Mouse (Mus musculus): ENCODE data around the gene Phc2.

- no peak for TF ChIP-seq GATA1 (IDR thresholded peaks at IDR 0.05; ENCODE audit: borderline replicate concordance, low read length)
- no peak for TF ChIP-seq FLI1 (IDR thresholded peaks at IDR 0.05; ENCODE audit: low read length)
These were observed 43.8 kb upstream of the Phc2 start for GRCm38 (mm10) chr4:128610706-128611105.

All from megakaryocyte, embryonic 14.5 days (primary cell).